Mouse (Mus musculus) limb, embryonic 14.5 days (tissue): ENCODE measurements around the gene Cir1. TPM values are rescaled to one million over a fixed set of nuclear protein-coding genes. Genes with fewer than 3 reads are reported as not detected.

Experiments
- ATAC-seq: fragments of 200-750 bp; cut with Nextera tagmentation; 2 replicates; pipeline ENCODE4 v1.8.0; 2017; ENCODE audit warnings: low read depth, moderate number of reproducible peaks, moderate TSS enrichment; ENCODE audit not compliant: low FRiP score
- DNase-seq: peaks from one replicate; pipeline ENCODE4 v3.0.0-alpha.2; 2015; ENCODE audit warnings: low spot score
- H3K27ac ChIP-seq: fragments of 300-500 bp; sonication (generic); replicated peaks from 2 replicates; pipeline ENCODE4 v1.5.1; 2014; ENCODE audit warnings: low read depth, mild to moderate bottlenecking, low read length, moderate library complexity, mixed read lengths
- H3K27me3 ChIP-seq: fragments of 300-500 bp; sonication (generic); 2 replicates; pipeline ENCODE4 v1.6.1; 2014; ENCODE audit warnings: low read length, mixed read lengths; ENCODE audit not compliant: control insufficient read depth, insufficient read depth
- H3K36me3 ChIP-seq: fragments of 300-500 bp; sonication (generic); 2 replicates; pipeline ENCODE4 v1.6.1; 2014; ENCODE audit warnings: mild to moderate bottlenecking, low read length, moderate library complexity, mixed read lengths; ENCODE audit not compliant: control insufficient read depth, insufficient read depth
- H3K4me1 ChIP-seq: fragments of 300-500 bp; sonication (generic); 2 replicates; pipeline ENCODE4 v1.6.1; 2014; ENCODE audit warnings: antibody characterized with exemption, low read length, mixed read lengths; ENCODE audit not compliant: control insufficient read depth, insufficient read depth
- H3K4me2 ChIP-seq: fragments of 300-500 bp; sonication (generic); replicated peaks from 2 replicates; pipeline ENCODE4 v1.6.1; 2014; ENCODE audit warnings: low read depth, mild to moderate bottlenecking, low read length, moderate library complexity; ENCODE audit not compliant: severe bottlenecking
- H3K4me3 ChIP-seq: fragments of 300-500 bp; sonication (generic); replicated peaks from 2 replicates; pipeline ENCODE4 v1.5.1; 2014; ENCODE audit warnings: low read length
- H3K9ac ChIP-seq: fragments of 300-500 bp; sonication (generic); 2 replicates; pipeline ENCODE4 v1.6.1; 2014; ENCODE audit warnings: mild to moderate bottlenecking, low read depth, low read length, moderate library complexity; ENCODE audit not compliant: severe bottlenecking
- H3K9me3 ChIP-seq: fragments of 300-500 bp; sonication (generic); 2 replicates; pipeline ENCODE4 v1.6.1; 2016; ENCODE audit warnings: low read length; ENCODE audit not compliant: control insufficient read depth
- POLR2A ChIP-seq: fragments of 200-500 bp; IDR thresholded peaks from 2 replicates; pipeline ENCODE4 v1.8.0; 2012; ENCODE audit warnings: inconsistent platforms, mild to moderate bottlenecking, moderate library complexity, borderline replicate concordance; ENCODE audit not compliant: insufficient read depth, insufficient read length; ENCODE audit errors: extremely low read depth
- WGBS: fragments of 180-500 bp; shearing (Covaris S2); extraction: QIAGEN DNeasy Blood & Tissue Kit; methylation state at CpG from one replicate; pipeline ENCODE4 v1.1.7; 2014; 5-methylcytosine and 5-hydroxymethylcytosine counted together
- polyA plus RNA-seq, 2 experiments: library from polyadenylated mRNA; depleted of rRNA in 1 of 2; stranded (reverse) in 1 of 2; unstranded in 1 of 2; fragments of >200 nt; fragmentation: Nextera tagmentation in 1 of 2; extraction: Ambion mirVana in 1 of 2; gene quantifications; 2 replicates each; pipeline versions ENCODE4 v1.2.1 to v1.2.3; 2012 to 2014

Gene Cir1
- polyA plus RNA-seq, 2 experiments = 22.1 to 25.2 TPM

DNA sequence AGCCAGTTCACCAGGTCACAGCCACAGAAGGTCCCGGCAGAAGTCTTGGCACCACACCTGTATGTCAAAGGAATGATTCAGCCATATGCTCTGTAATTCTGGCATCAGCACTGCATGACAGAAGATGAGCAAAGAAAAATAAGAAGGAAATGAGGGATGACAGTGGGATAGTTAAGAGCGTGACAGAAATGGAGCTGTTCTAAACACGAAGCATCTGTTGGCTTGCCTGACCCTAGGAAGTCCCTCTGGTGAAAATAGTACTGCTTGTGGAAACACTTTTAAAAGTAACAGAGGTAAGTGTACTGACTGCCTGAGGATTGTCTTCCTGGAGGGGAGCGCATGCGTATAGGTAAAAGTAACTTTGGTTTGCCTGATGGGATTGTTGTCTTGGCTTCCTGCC is 31.2 kb upstream of the Cir1 start:
- no peak overlapping the region for H3K9ac ChIP-seq
- WGBS = 98% methylated on average over 5 of the region's 5 CpGs
- DNase-seq (no peak), ATAC-seq (no peak)
- TF ChIP-seq POLR2A = no peak
- peaks cover 4% of the 10 kb centered on the region for H3K4me1 ChIP-seq
- no peak overlapping the region for H3K4me2 ChIP-seq
- no peak overlapping the region for H3K4me3 ChIP-seq
- H3K9me3 ChIP-seq = no peaks in the 10 kb centered on the region
- H3K36me3 ChIP-seq = no peaks in the 10 kb centered on the region
- H3K27me3 ChIP-seq = no peaks in the 10 kb centered on the region
- no peak overlapping the region for H3K27ac ChIP-seq

DNA sequence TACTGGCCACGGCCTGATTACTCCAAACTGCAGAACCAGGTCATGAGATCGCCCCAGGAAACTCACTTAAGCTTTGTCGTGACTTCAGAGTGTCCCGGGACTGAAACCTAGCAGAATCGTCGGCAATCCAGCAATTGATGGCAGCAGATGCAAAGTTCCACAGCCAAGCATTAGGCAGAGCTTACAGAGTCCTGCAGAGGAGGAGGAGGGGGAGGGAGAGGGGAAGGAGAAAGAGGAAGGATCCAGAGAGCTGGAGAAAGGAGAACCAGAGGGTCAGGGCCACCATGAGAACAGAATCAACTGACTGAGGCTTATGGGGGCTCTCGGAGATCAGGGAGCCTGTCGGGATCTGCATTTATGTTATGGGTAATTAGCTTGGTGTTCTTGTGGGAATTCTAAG is 25.9 kb upstream of the Cir1 start:
- H3K9ac ChIP-seq = no peak overlapping the region
- H3K4me3 ChIP-seq = no peak overlapping the region
- TF ChIP-seq POLR2A = no peak
- no peaks in the 10 kb centered on the region for H3K4me1 ChIP-seq
- no peaks in the 10 kb centered on the region for H3K9me3 ChIP-seq
- H3K27ac ChIP-seq = no peak overlapping the region
- DNase-seq = no peak
- H3K36me3 ChIP-seq = no peaks in the 10 kb centered on the region
- H3K27me3 ChIP-seq = no peaks in the 10 kb centered on the region
- H3K4me2 ChIP-seq = no peak overlapping the region
- 67% methylated on average over 8 of the region's 8 CpGs for WGBS
- no peak for ATAC-seq

DNA sequence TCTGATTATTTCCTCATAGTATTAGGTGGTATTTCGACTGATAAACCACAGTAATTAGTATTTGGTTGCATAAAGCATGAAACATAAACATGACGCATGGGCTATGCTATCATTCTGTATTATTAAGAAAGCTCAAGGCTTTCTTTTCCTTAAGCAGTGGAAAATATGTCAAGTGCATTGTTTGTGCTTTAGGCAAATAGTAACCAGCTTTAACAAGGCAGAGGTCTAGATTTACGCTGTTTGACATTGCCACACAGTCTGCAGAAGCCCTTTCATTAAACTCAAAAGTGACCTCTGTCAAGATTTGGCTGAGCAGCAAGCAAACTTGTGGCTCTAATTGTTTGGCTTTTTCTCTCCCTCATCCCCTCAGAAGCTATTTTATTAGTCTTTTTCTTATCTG is 23.4 kb upstream of the Cir1 start:
- Histone ChIP-seq H3K27me3 (no peaks in the 10 kb centered on the region), H3K4me3 (no peak overlapping the region), H3K9ac (no peak overlapping the region), H3K36me3 (no peaks in the 10 kb centered on the region), H3K4me1 (no peaks in the 10 kb centered on the region), H3K27ac (no peak overlapping the region), H3K9me3 (no peaks in the 10 kb centered on the region), H3K4me2 (no peak overlapping the region)
- 86% methylated on average over 3 of the region's 3 CpGs for WGBS
- DNase-seq (no peak), ATAC-seq (no peak)
- TF ChIP-seq POLR2A = no peak

DNA sequence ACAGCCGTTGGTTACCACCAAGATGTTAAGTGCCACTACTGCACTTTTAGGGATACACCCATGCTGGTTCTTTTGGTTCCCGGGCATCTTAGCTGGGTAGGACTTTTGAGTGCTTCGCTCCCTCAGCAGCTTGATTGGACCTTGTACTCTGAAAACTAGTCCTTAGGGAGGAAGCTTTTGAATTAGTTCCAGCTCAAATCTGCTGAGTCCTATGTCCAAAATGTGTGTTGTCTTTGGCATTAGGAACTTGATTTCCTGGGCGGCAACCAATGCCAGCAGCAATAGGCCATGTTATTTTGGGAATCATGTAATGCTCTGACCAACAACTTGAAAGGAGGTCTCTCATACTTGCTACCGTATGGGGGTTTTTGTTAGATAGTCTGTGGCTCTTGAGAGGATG is 13.4 kb upstream of the Cir1 start:
- 73% methylated on average over 5 of the region's 5 CpGs for WGBS
- H3K27ac ChIP-seq = no peak overlapping the region

DNA sequence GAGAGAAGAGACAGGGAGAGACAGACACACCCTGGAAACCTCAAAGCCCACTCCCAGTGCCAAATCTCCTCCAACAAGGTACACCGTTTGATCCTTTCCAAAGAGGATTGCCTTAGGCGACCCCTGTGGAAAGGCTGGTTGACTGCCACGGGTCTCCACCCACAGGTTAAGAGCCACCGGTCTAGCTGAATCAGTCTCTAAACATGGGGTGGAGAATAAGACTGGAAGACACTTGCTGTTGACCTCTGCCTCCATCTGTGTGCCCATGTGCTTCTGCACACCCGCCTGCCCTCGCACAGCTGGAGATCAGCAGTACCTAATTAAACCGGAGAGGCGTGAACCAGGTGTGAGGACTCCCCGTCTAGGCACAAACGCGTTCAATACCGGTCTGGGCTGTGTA is 10.5 kb upstream of the Cir1 start:
- Histone ChIP-seq H3K4me1 (no peaks in the 10 kb centered on the region), H3K36me3 (0 out of 2 replicates have a peak, but pooled peaks cover 7% of the 10 kb centered on the region), H3K9ac (no peak overlapping the region), H3K9me3 (no peaks in the 10 kb centered on the region), H3K27me3 (no peaks in the 10 kb centered on the region), H3K4me3 (no peak overlapping the region), H3K27ac (no peak overlapping the region), H3K4me2 (no peak overlapping the region)
- no peak for ATAC-seq
- DNase-seq = no peak
- 50% methylated on average over 12 of the region's 12 CpGs for WGBS
- TF ChIP-seq POLR2A = no peak

More for the DNA sequence above, 13.4 kb upstream of the Cir1 start:
- no peaks in the 10 kb centered on the region for H3K27me3 ChIP-seq
- H3K9me3 ChIP-seq = no peaks in the 10 kb centered on the region
- no peak overlapping the region for H3K4me3 ChIP-seq
- H3K36me3 ChIP-seq = no peaks in the 10 kb centered on the region
- DNase-seq = no peak
- no peak for TF ChIP-seq POLR2A
- H3K4me1 ChIP-seq = no peaks in the 10 kb centered on the region
- no peak overlapping the region for H3K4me2 ChIP-seq
- no peak for ATAC-seq
- H3K9ac ChIP-seq = no peak overlapping the region

DNA sequence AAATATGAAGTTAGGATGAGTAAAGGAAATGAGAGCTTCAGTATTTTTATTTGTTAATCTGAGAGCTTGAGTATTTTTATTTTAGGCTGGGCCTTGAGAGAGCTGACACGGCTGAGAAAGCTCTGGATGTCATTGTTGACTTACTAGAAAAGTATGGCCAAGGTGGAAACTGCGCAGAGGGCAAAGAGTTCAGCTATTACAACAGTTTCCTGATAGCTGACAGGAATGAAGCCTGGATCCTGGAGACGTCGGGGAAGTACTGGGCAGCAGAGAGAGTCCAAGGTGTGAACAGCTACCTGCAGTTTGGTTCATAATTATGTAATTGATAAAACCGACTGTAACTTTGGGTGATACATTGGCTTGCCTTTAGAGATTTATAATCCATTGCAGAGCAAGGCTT is 6.7 kb upstream of the Cir1 start:
- no peak overlapping the region for H3K4me2 ChIP-seq
- H3K27ac ChIP-seq = no peak overlapping the region
- no peak overlapping the region for H3K4me3 ChIP-seq
- WGBS = 87% methylated on average over 5 of the region's 5 CpGs
- no peak for TF ChIP-seq POLR2A
- 0 out of 2 replicates have a peak, but pooled peaks cover 7% of the 10 kb centered on the region for H3K36me3 ChIP-seq
- H3K9me3 ChIP-seq = no peaks in the 10 kb centered on the region
- DNase-seq (no peak), ATAC-seq (no peak)
- H3K4me1 ChIP-seq = no peaks in the 10 kb centered on the region
- no peak overlapping the region for H3K9ac ChIP-seq
- H3K27me3 ChIP-seq = no peaks in the 10 kb centered on the region
